Mouse (Mus musculus) cerebellum, adult 2 months (tissue): ENCODE data around the gene Nyx. TPM values are rescaled to one million over a fixed set of nuclear protein-coding genes. Genes with fewer than 3 reads are reported as not detected.

Experiments
- DNase-seq, 2 experiments: peaks; one replicate each; pipeline ENCODE4 v3.0.0; 2021
- H3K27ac ChIP-seq: fragments of 200-500 bp; 2 replicates; pipeline ENCODE4 v1.5.1; 2012; ENCODE audit warnings: low read length, control low read depth, inconsistent platforms; ENCODE audit not compliant: insufficient read depth
- H3K27me3 ChIP-seq: fragments of 200-500 bp; 2 replicates; pipeline ENCODE4 v1.6.1; 2012; ENCODE audit warnings: inconsistent platforms, mild to moderate bottlenecking, low read length, moderate library complexity; ENCODE audit not compliant: control insufficient read depth, insufficient read depth
- H3K4me1 ChIP-seq: fragments of 200-500 bp; 2 replicates; pipeline ENCODE4 v1.6.1; 2011; ENCODE audit warnings: low read length; ENCODE audit not compliant: control insufficient read depth, insufficient read depth
- H3K4me3 ChIP-seq: fragments of 200-500 bp; replicated peaks from 2 replicates; pipeline ENCODE3; 2011; ENCODE audit warnings: mild to moderate bottlenecking, low read depth, low read length, control low read depth; ENCODE audit not compliant: insufficient read depth
- CTCF ChIP-seq: fragments of 200-500 bp; IDR thresholded peaks from 2 replicates; pipeline ENCODE4 v1.5.1; 2011; ENCODE audit warnings: low read depth, mild to moderate bottlenecking, control low read depth, low read length, moderate library complexity, borderline replicate concordance; ENCODE audit not compliant: insufficient read depth
- POLR2A ChIP-seq: fragments of 200-500 bp; IDR thresholded peaks from 2 replicates; pipeline ENCODE4 v1.6.1; 2011; ENCODE audit warnings: low read length, control low read depth, borderline replicate concordance; ENCODE audit not compliant: insufficient read depth
- WGBS: fragments of 180-500 bp; shearing (Covaris S2); methylation state at CpG from one replicate; pipeline ENCODE4 v1.1.7; 2018; 5-methylcytosine and 5-hydroxymethylcytosine counted together
- polyA plus RNA-seq: library from polyadenylated mRNA; depleted of rRNA; stranded (reverse); fragments of >200 nt; gene quantifications from 2 replicates; pipeline ENCODE4 v1.2.3, GENCODE M21; 2012

Gene Nyx
- polyA plus RNA-seq, 1 experiment: 0.65 TPM

GRCm38 (mm10) chrX:13478298-13478697 is 12.4 kb downstream of the Nyx start:
- Histone ChIP-seq H3K4me3 (no peak overlapping the region), H3K4me1 (no peaks in the 10 kb centered on the region; the same call in 1 of the 2 replicates), H3K27me3 (no peaks in the 10 kb centered on the region), H3K27ac (0 out of 2 replicates have a peak overlapping the region, but pooled peaks have one; percentile 30)
- TF ChIP-seq POLR2A (no peak), CTCF (no peak)
- no peak for DNase-seq
- 46% methylated on average over 5 of the region's 5 CpGs for WGBS

- no peak for TF ChIP-seq POLR2A
- no peak for TF ChIP-seq CTCF
- no peak for DNase-seq
- Histone ChIP-seq H3K27ac (no peak overlapping the region), H3K4me1 (no peaks in the 10 kb centered on the region; the same call in 1 of the 2 replicates), H3K27me3 (no peaks in the 10 kb centered on the region), H3K4me3 (no peak overlapping the region)
These were observed 13.7 kb downstream of the Nyx start for GRCm38 (mm10) chrX:13479570-13479969.

GRCm38 (mm10) chrX:13482576-13482975 is 16.7 kb downstream of the Nyx start:
- WGBS: 39% methylated on average over 1 of the region's 1 CpGs
- no peak overlapping the region for H3K27ac ChIP-seq
- DNase-seq: no peak
- TF ChIP-seq POLR2A (no peak), CTCF (no peak)
- no peaks in the 10 kb centered on the region for H3K27me3 ChIP-seq
- H3K4me1 ChIP-seq: no peaks in the 10 kb centered on the region; the same call in 1 of the 2 replicates
- H3K4me3 ChIP-seq: no peak overlapping the region

GRCm38 (mm10) chrX:13484447-13484846 is 18.5 kb downstream of the Nyx start:
- Histone ChIP-seq H3K4me3 (no peak overlapping the region), H3K27me3 (no peaks in the 10 kb centered on the region), H3K27ac (no peak overlapping the region), H3K4me1 (no peaks in the 10 kb centered on the region)
- DNase-seq: no peak
- TF ChIP-seq CTCF (no peak), POLR2A (no peak)

GRCm38 (mm10) chrX:13489001-13489400 is 23.1 kb downstream of the Nyx start:
- Histone ChIP-seq H3K4me3 (no peak overlapping the region), H3K4me1 (no peaks in the 10 kb centered on the region), H3K27ac (no peak overlapping the region), H3K27me3 (no peaks in the 10 kb centered on the region)
- no peak for DNase-seq
- TF ChIP-seq CTCF: no peak
- TF ChIP-seq POLR2A: no peak
- WGBS: 52% methylated on average over 3 of the region's 3 CpGs

GRCm38 (mm10) chrX:13489761-13490160 is 23.9 kb downstream of the Nyx start:
- no peak overlapping the region for H3K4me3 ChIP-seq
- H3K27me3 ChIP-seq: no peaks in the 10 kb centered on the region
- TF ChIP-seq POLR2A: no peak
- no peak for TF ChIP-seq CTCF
- H3K4me1 ChIP-seq: no peaks in the 10 kb centered on the region
- 85% methylated on average over 1 of the region's 1 CpGs for WGBS
- H3K27ac ChIP-seq: no peak overlapping the region
- DNase-seq: no peak

GRCm38 (mm10) chrX:13490941-13491340 is 25.0 kb downstream of the Nyx start:
- H3K27me3 ChIP-seq: no peaks in the 10 kb centered on the region
- H3K4me1 ChIP-seq: no peaks in the 10 kb centered on the region
- no peak overlapping the region for H3K4me3 ChIP-seq
- no peak for DNase-seq
- H3K27ac ChIP-seq: no peak overlapping the region
- TF ChIP-seq POLR2A (no peak), CTCF (no peak)
- WGBS: 45% methylated on average over 3 of the region's 3 CpGs

GRCm38 (mm10) chrX:13492922-13493321 is 27.0 kb downstream of the Nyx start:
- DNase-seq: no peak
- TF ChIP-seq POLR2A (no peak), CTCF (no peak)
- Histone ChIP-seq H3K27me3 (no peaks in the 10 kb centered on the region), H3K4me1 (no peaks in the 10 kb centered on the region), H3K4me3 (no peak overlapping the region), H3K27ac (no peak overlapping the region)
